Mouse (Mus musculus) embryonic facial prominence, embryonic 10.5 days (tissue): Measurements from ENCODE around the gene Pik3r1. TPM values are rescaled to one million over a fixed set of nuclear protein-coding genes. Genes with fewer than 3 reads are reported as not detected.

Experiments used
- DNase-seq: peaks from one replicate; pipeline ENCODE4 v3.0.0-alpha.2; 2017; ENCODE audit warnings: low spot score
- H3K27ac ChIP-seq: fragments of 300-500 bp; sonication (generic); replicated peaks from 2 replicates; pipeline ENCODE4 v1.5.1; 2016; ENCODE audit warnings: mild to moderate bottlenecking
- H3K27me3 ChIP-seq: fragments of 300-500 bp; sonication (generic); replicated peaks from 2 replicates; pipeline ENCODE4 v1.6.1; 2016; ENCODE audit warnings: low read depth, mild to moderate bottlenecking; ENCODE audit not compliant: poor library complexity, severe bottlenecking
- H3K36me3 ChIP-seq: fragments of 300-500 bp; sonication (generic); replicated peaks from 2 replicates; pipeline ENCODE4 v1.6.1; 2016; ENCODE audit warnings: mild to moderate bottlenecking, moderate library complexity
- H3K4me1 ChIP-seq: fragments of 300-500 bp; sonication (generic); 2 replicates; pipeline ENCODE4 v1.6.1; 2016
- H3K4me3 ChIP-seq: fragments of 300-500 bp; sonication (generic); 2 replicates; pipeline ENCODE4 v1.5.1; 2016; ENCODE audit warnings: mild to moderate bottlenecking, moderate library complexity
- H3K9me3 ChIP-seq: fragments of 300-500 bp; sonication (generic); 2 replicates; pipeline ENCODE4 v1.6.1; 2016; ENCODE audit warnings: mild to moderate bottlenecking
- WGBS: fragments of 180-500 bp; shearing (Covaris S2); methylation state at CpG from one replicate; pipeline ENCODE4 v1.1.7; 2016; 5-methylcytosine and 5-hydroxymethylcytosine counted together
- polyA plus RNA-seq: library from polyadenylated mRNA; unstranded; fragments of >200 nt; fragmentation: Nextera tagmentation; extraction: Ambion mirVana; gene quantifications from 2 replicates; pipeline ENCODE4 v1.2.1, GENCODE M21; 2016

Pik3r1 gene
- polyA plus RNA-seq, 1 experiment from 2014 or later: 18.9 TPM

- 90% methylated on average over 4 of the region's 4 CpGs for WGBS
- Histone ChIP-seq H3K4me1 (peaks cover 19% of the 10 kb centered on the region), H3K4me3 (no peak overlapping the region)
Observed at GRCm38 (mm10) chr13:101798522-101798921, 30.5 kb upstream of the Pik3r1 start.

GRCm38 (mm10) chr13:101796983-101797382 is 29.0 kb upstream of the Pik3r1 start:
- WGBS: 60% methylated on average over 6 of the region's 6 CpGs
- H3K27me3 ChIP-seq: peaks cover 28% of the 10 kb centered on the region
- no peaks in the 10 kb centered on the region for H3K9me3 ChIP-seq
- H3K27ac ChIP-seq: no peak overlapping the region
- H3K4me3 ChIP-seq: no peak overlapping the region
- H3K4me1 ChIP-seq: peaks cover 19% of the 10 kb centered on the region
- no peak for DNase-seq
- no peaks in the 10 kb centered on the region for H3K36me3 ChIP-seq

More at GRCm38 (mm10) chr13:101798522-101798921, 30.5 kb upstream of the Pik3r1 start:
- DNase-seq: no peak
- H3K36me3 ChIP-seq: no peaks in the 10 kb centered on the region
- no peak overlapping the region for H3K27ac ChIP-seq
- H3K9me3 ChIP-seq: no peaks in the 10 kb centered on the region
- H3K27me3 ChIP-seq: peaks cover 32% of the 10 kb centered on the region

- WGBS: 70% methylated on average over 4 of the region's 4 CpGs
- Histone ChIP-seq H3K36me3 (no peaks in the 10 kb centered on the region), H3K27ac (no peak overlapping the region), H3K4me3 (no peak overlapping the region), H3K27me3 (no peaks in the 10 kb centered on the region), H3K4me1 (no peaks in the 10 kb centered on the region), H3K9me3 (no peaks in the 10 kb centered on the region)
- no peak for DNase-seq
Observed at GRCm38 (mm10) chr13:101785705-101786104, 17.7 kb upstream of the Pik3r1 start.

- Histone ChIP-seq H3K9me3 (no peaks in the 10 kb centered on the region), H3K27ac (no peak overlapping the region), H3K36me3 (no peaks in the 10 kb centered on the region), H3K4me3 (no peak overlapping the region), H3K4me1 (no peaks in the 10 kb centered on the region), H3K27me3 (no peaks in the 10 kb centered on the region)
- no peak for DNase-seq
- WGBS: 94% methylated on average over 13 of the region's 13 CpGs
Observed at GRCm38 (mm10) chr13:101784651-101785289, 16.8 kb upstream of the Pik3r1 start.

GRCm38 (mm10) chr13:101779011-101779410 is 11.0 kb upstream of the Pik3r1 start:
- H3K9me3 ChIP-seq: no peaks in the 10 kb centered on the region
- no peaks in the 10 kb centered on the region for H3K4me1 ChIP-seq
- H3K27ac ChIP-seq: no peak overlapping the region
- no peaks in the 10 kb centered on the region for H3K27me3 ChIP-seq
- no peak for DNase-seq
- H3K4me3 ChIP-seq: no peak overlapping the region
- 91% methylated on average over 4 of the region's 4 CpGs for WGBS
- H3K36me3 ChIP-seq: no peaks in the 10 kb centered on the region

- WGBS: 88% methylated on average over 3 of the region's 3 CpGs
- Histone ChIP-seq H3K4me3 (no peak overlapping the region), H3K27ac (no peak overlapping the region), H3K9me3 (no peaks in the 10 kb centered on the region), H3K36me3 (no peaks in the 10 kb centered on the region), H3K27me3 (no peaks in the 10 kb centered on the region), H3K4me1 (no peaks in the 10 kb centered on the region)
- no peak for DNase-seq
Observed at GRCm38 (mm10) chr13:101777851-101778250, 9.8 kb upstream of the Pik3r1 start.

GRCm38 (mm10) chr13:101771071-101771470 is 3.1 kb upstream of the Pik3r1 start:
- no peak overlapping the region for H3K27ac ChIP-seq
- no peaks in the 10 kb centered on the region for H3K27me3 ChIP-seq
- H3K9me3 ChIP-seq: no peaks in the 10 kb centered on the region
- no peak overlapping the region for H3K4me3 ChIP-seq
- H3K4me1 ChIP-seq: peaks cover 16% of the 10 kb centered on the region
- no peak for DNase-seq
- no peaks in the 10 kb centered on the region for H3K36me3 ChIP-seq

- WGBS: 87% methylated on average over 4 of the region's 4 CpGs
- no peak for DNase-seq
- H3K27ac ChIP-seq: no peak overlapping the region
- no peak overlapping the region for H3K4me3 ChIP-seq
- H3K4me1 ChIP-seq: peaks cover 26% of the 10 kb centered on the region
- no peaks in the 10 kb centered on the region for H3K36me3 ChIP-seq
- no peaks in the 10 kb centered on the region for H3K27me3 ChIP-seq
- H3K9me3 ChIP-seq: no peaks in the 10 kb centered on the region
Observed at GRCm38 (mm10) chr13:101769955-101770354, 1.9 kb upstream of the Pik3r1 start.

- no peak for DNase-seq
- peaks cover 34% of the 10 kb centered on the region for H3K4me1 ChIP-seq
- no peaks in the 10 kb centered on the region; the same call in 1 of the 2 replicates for H3K36me3 ChIP-seq
- peak overlapping the region; percentile 91 for H3K27ac ChIP-seq
- peak overlapping the region; percentile 89 for H3K4me3 ChIP-seq
- H3K9me3 ChIP-seq: no peaks in the 10 kb centered on the region
- H3K27me3 ChIP-seq: no peaks in the 10 kb centered on the region
- WGBS: under 1% methylated on average over 17 of the region's 17 CpGs
Observed at GRCm38 (mm10) chr13:101768630-101768991, 594 bp upstream of the Pik3r1 start.

- Histone ChIP-seq H3K36me3 (no peaks in the 10 kb centered on the region; the same call in 1 of the 2 replicates), H3K27me3 (no peaks in the 10 kb centered on the region)
- under 1% methylated on average over 60 of the region's 60 CpGs for WGBS
Observed at GRCm38 (mm10) chr13:101767013-101767808, 806 bp downstream of the Pik3r1 start.

GRCm38 (mm10) chr13:101766605-101767012 is 1.4 kb downstream of the Pik3r1 start:
- WGBS: under 1% methylated on average over 5 of the region's 5 CpGs
- Histone ChIP-seq H3K27me3 (0 out of 2 replicates have a peak, but pooled peaks cover under 1% of the 10 kb centered on the region), H3K36me3 (no peaks in the 10 kb centered on the region; the same call in 1 of the 2 replicates), H3K4me1 (peaks cover 47% of the 10 kb centered on the region), H3K9me3 (no peaks in the 10 kb centered on the region), H3K27ac (peak overlapping the region; percentile 91), H3K4me3 (peak overlapping the region; percentile 89)
- DNase-seq: no peak

More at GRCm38 (mm10) chr13:101767013-101767808, 806 bp downstream of the Pik3r1 start:
- DNase-seq: peak; percentile 73
- Histone ChIP-seq H3K4me1 (peaks cover 44% of the 10 kb centered on the region), H3K27ac (peak overlapping the region; percentile 91), H3K9me3 (no peaks in the 10 kb centered on the region), H3K4me3 (peak overlapping the region; percentile 89)

GRCm38 (mm10) chr13:101765976-101766375 is 2.0 kb downstream of the Pik3r1 start:
- Histone ChIP-seq H3K27ac (no peak overlapping the region), H3K4me3 (peak overlapping the region; percentile 89), H3K27me3 (0 out of 2 replicates have a peak, but pooled peaks cover 4% of the 10 kb centered on the region), H3K4me1 (peaks cover 53% of the 10 kb centered on the region), H3K36me3 (no peaks in the 10 kb centered on the region; the same call in 1 of the 2 replicates), H3K9me3 (no peaks in the 10 kb centered on the region)
- DNase-seq: no peak
- WGBS: 52% methylated on average over 3 of the region's 3 CpGs

- no peak overlapping the region for H3K4me3 ChIP-seq
- H3K4me1 ChIP-seq: peaks cover 72% of the 10 kb centered on the region
- H3K27me3 ChIP-seq: 0 out of 2 replicates have a peak, but pooled peaks cover 4% of the 10 kb centered on the region
- H3K36me3 ChIP-seq: no peaks in the 10 kb centered on the region; the same call in 1 of the 2 replicates
- 67% methylated on average over 5 of the region's 5 CpGs for WGBS
- no peaks in the 10 kb centered on the region for H3K9me3 ChIP-seq
- H3K27ac ChIP-seq: no peak overlapping the region; the same call in 1 of the 2 replicates
- no peak for DNase-seq
Observed at GRCm38 (mm10) chr13:101764111-101764510, 3.9 kb downstream of the Pik3r1 start.
